Mouse (Mus musculus) kidney, adult 2 months (tissue): ENCODE measurements around the gene Trim45. TPM values are rescaled to one million over a fixed set of nuclear protein-coding genes. Genes with fewer than 3 reads are reported as not detected.

Experiments used
- DNase-seq: peaks from one replicate; pipeline ENCODE4 v3.0.0; 2021
- H3K27ac ChIP-seq: fragments of 200-500 bp; 2 replicates; pipeline ENCODE4 v1.5.1; 2012; ENCODE audit warnings: low read depth, low read length, control low read depth, inconsistent platforms; ENCODE audit not compliant: insufficient read depth
- H3K27me3 ChIP-seq: fragments of 200-500 bp; replicated peaks from 2 replicates; pipeline ENCODE4 v1.6.1; 2012; ENCODE audit warnings: mild to moderate bottlenecking, moderate library complexity, low read length, inconsistent platforms; ENCODE audit not compliant: control insufficient read depth, insufficient read depth
- H3K36me3 ChIP-seq: fragments of 200-500 bp; 2 replicates; pipeline ENCODE4 v1.6.1; 2012; ENCODE audit warnings: mild to moderate bottlenecking, moderate library complexity, low read length, inconsistent platforms; ENCODE audit not compliant: control insufficient read depth, insufficient read depth
- H3K4me1 ChIP-seq: fragments of 200-500 bp; 2 replicates; pipeline ENCODE4 v1.6.1; 2011; ENCODE audit warnings: low read length; ENCODE audit not compliant: control insufficient read depth, insufficient read depth
- H3K4me3 ChIP-seq: fragments of 200-500 bp; 2 replicates; pipeline ENCODE4 v1.5.1; 2011; ENCODE audit warnings: mild to moderate bottlenecking, low read depth, low read length, control low read depth; ENCODE audit not compliant: insufficient read depth
- CTCF ChIP-seq: fragments of 200-500 bp; conservative IDR thresholded peaks from 2 replicates; pipeline ENCODE4 v1.5.1; 2011; ENCODE audit warnings: low read depth, mild to moderate bottlenecking, control low read depth, low read length, moderate library complexity, mixed read lengths; ENCODE audit not compliant: insufficient read depth, insufficient read length
- POLR2A ChIP-seq: fragments of 200-500 bp; IDR thresholded peaks from one replicate; pipeline ENCODE4 v1.6.1; 2011; ENCODE audit warnings: low read depth, low read length, control low read depth
- WGBS: fragments of 180-500 bp; shearing (Covaris S2); methylation state at CpG from one replicate; pipeline ENCODE4 v1.1.7; 2018; 5-methylcytosine and 5-hydroxymethylcytosine counted together
- polyA plus RNA-seq: library from polyadenylated mRNA; depleted of rRNA; stranded (reverse); fragments of >200 nt; gene quantifications from 2 replicates; pipeline ENCODE4 v1.2.3, GENCODE M21; 2012

The Trim45 gene
- polyA plus RNA-seq, 1 experiment, result 1.7 TPM

GRCm38 (mm10) chr3:100951531-100951930 lies 29.5 kb downstream of the Trim45 start:
- Histone ChIP-seq H3K36me3 (peaks cover 1% of the 10 kb centered on the region; the same call in 1 of the 2 replicates), H3K4me1 (no peaks in the 10 kb centered on the region), H3K27ac (no peak overlapping the region), H3K4me3 (no peak overlapping the region), H3K27me3 (no peaks in the 10 kb centered on the region)
- TF ChIP-seq POLR2A (no peak), CTCF (no peak)
- WGBS, result 92% methylated on average over 4 of the region's 4 CpGs
- DNase-seq, result no peak

GRCm38 (mm10) chr3:100954616-100955015 lies 32.6 kb downstream of the Trim45 start:
- Histone ChIP-seq H3K4me1 (no peaks in the 10 kb centered on the region), H3K4me3 (no peak overlapping the region), H3K36me3 (peaks cover 1% of the 10 kb centered on the region; the same call in 1 of the 2 replicates), H3K27ac (no peak overlapping the region), H3K27me3 (no peaks in the 10 kb centered on the region)
- TF ChIP-seq POLR2A (no peak), CTCF (no peak)
- DNase-seq, result no peak

- Histone ChIP-seq H3K4me1 (no peaks in the 10 kb centered on the region), H3K36me3 (peaks cover 1% of the 10 kb centered on the region; the same call in 1 of the 2 replicates), H3K27me3 (no peaks in the 10 kb centered on the region), H3K4me3 (no peak overlapping the region), H3K27ac (no peak overlapping the region)
- DNase-seq, result no peak
- WGBS, result 64% methylated on average over 5 of the region's 5 CpGs
- TF ChIP-seq POLR2A, result no peak
- TF ChIP-seq CTCF, result no peak
These were observed 39.0 kb downstream of the Trim45 start for GRCm38 (mm10) chr3:100961007-100961406.

- Histone ChIP-seq H3K4me1 (no peaks in the 10 kb centered on the region), H3K4me3 (no peak overlapping the region), H3K36me3 (no peaks in the 10 kb centered on the region), H3K27me3 (no peaks in the 10 kb centered on the region), H3K27ac (no peak overlapping the region)
- DNase-seq, result no peak
- TF ChIP-seq CTCF (no peak), POLR2A (no peak)
- 83% methylated on average over 7 of the region's 7 CpGs for WGBS
These were observed 39.5 kb downstream of the Trim45 start for GRCm38 (mm10) chr3:100961501-100961900.

- no peaks in the 10 kb centered on the region for H3K36me3 ChIP-seq
These were observed 42.0 kb downstream of the Trim45 start for GRCm38 (mm10) chr3:100963849-100964542.

GRCm38 (mm10) chr3:100969176-100969917 lies 47.3 kb downstream of the Trim45 start, which contains the start of gene Ttf2:
Ttf2 (minus strand) TSS chr3:100969663.
- H3K4me1 ChIP-seq, result no peaks in the 10 kb centered on the region; the same call in 1 of the 2 replicates
- peak; percentile 97 for DNase-seq
- no peaks in the 10 kb centered on the region for H3K36me3 ChIP-seq
- WGBS, result under 1% methylated on average over 40 of the region's 40 CpGs
- TF ChIP-seq CTCF, result no peak
- TF ChIP-seq POLR2A, result no peak
- H3K27ac ChIP-seq, result no peak within 1 kb of the TSS
- H3K27me3 ChIP-seq, result no peaks in the 10 kb centered on the region
- H3K4me3 ChIP-seq, result peak within 1 kb of the TSS; percentile 63

More at GRCm38 (mm10) chr3:100963849-100964542, 42.0 kb downstream of the Trim45 start:
- no peak overlapping the region for H3K4me3 ChIP-seq
- H3K4me1 ChIP-seq, result no peaks in the 10 kb centered on the region; the same call in 1 of the 2 replicates
- peak; percentile 50 for TF ChIP-seq CTCF
- TF ChIP-seq POLR2A, result no peak
- H3K27me3 ChIP-seq, result no peaks in the 10 kb centered on the region
- 74% methylated on average over 14 of the region's 14 CpGs for WGBS
- peak; percentile 42 for DNase-seq
- no peak overlapping the region for H3K27ac ChIP-seq

- DNase-seq, result peak; percentile 62
- no peaks in the 10 kb centered on the region for H3K36me3 ChIP-seq
These were observed 51.9 kb downstream of the Trim45 start for GRCm38 (mm10) chr3:100973906-100974305.

More at GRCm38 (mm10) chr3:100973906-100974305, 51.9 kb downstream of the Trim45 start:
- TF ChIP-seq CTCF (peak; percentile 12; the same call in 1 of the 2 replicates), POLR2A (no peak)
- Histone ChIP-seq H3K4me1 (no peaks in the 10 kb centered on the region; the same call in 1 of the 2 replicates), H3K27ac (no peak overlapping the region), H3K27me3 (no peaks in the 10 kb centered on the region), H3K4me3 (no peak overlapping the region)
- 0% methylated on average over 1 of the region's 1 CpGs for WGBS
